Mouse (Mus musculus): ENCODE results near the gene Rara. TPM values are rescaled to one million over a fixed set of nuclear protein-coding genes. Genes with fewer than 3 reads are reported as not detected.

Gene Rara
- polyA plus RNA-seq, 1 experiment from 2014 or later, result 46.4 TPM

DNA sequence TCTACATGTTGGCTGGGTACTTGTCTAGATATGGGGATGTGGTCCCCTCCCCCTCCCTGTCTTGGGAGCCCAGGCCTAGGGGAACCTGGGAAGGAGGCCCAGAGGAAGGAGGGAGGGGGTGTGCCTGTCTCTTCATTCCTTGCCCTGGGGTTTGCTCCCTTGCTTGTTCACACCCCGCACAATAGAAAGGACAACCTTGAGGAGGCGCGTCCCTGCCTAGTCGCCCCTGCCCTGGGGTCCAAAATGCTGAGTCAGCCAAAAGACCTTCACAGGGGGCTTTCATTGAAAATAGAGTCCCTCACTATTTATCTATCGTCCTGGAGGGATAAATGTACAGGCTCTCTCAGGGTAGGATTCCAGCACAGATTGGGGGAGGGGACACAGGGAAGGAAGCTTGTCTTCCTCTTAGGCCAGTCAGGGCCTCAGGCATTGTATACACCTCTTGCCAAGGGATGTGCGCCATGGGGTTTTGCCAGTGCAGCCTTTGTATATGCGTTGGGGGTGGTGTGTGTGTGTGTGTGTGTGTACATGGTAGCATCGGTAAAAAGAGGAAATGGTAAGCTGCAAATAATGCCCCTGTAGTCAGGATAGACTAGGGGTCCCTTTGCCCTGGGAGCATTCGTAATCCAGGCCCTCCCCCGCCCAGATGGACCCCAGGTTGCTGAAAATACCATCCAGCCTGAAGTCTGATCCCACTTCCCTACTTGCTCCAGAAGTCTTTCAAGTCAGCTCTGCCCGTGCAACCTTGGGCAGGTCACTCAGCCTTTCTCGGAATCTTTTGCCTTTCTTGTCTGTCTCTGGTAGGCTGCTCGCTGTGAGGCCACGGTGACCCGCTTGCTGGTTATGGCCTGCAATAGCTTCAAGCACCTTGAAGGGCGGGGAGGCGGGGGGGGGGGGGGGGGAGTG is 27.4 kb downstream of the Rara start:
- H3K9ac ChIP-seq (ENCODE audit: low read depth, low read length), result no peak overlapping the region
- WGBS, result 18% methylated on average over 16 of the region's 17 CpGs
- H3K4me2 ChIP-seq (ENCODE audit: low read depth, low read length), result peak overlapping the region; percentile 3; the same call in 1 of the 2 replicates
- H3K27me3 ChIP-seq (replicated peaks; ENCODE audit: control insufficient read depth, insufficient read depth, low read length), result no peaks in the 10 kb centered on the region
- H3K4me3 ChIP-seq (ENCODE audit: low read depth, low read length), result no peak overlapping the region
- peaks cover 48% of the 10 kb centered on the region for H3K36me3 ChIP-seq (ENCODE audit: control insufficient read depth, insufficient read depth, low read length)
- ATAC-seq (ENCODE audit: low read depth) (0 out of 2 replicates have a peak, but pooled peaks have one; percentile 20), DNase-seq (ENCODE audit: low spot score) (no peak)
- H3K4me1 ChIP-seq (ENCODE audit: control insufficient read depth, insufficient read depth, low read length), result peaks cover 40% of the 10 kb centered on the region
- peak overlapping the region; percentile 65 for H3K27ac ChIP-seq (replicated peaks; ENCODE audit: low read depth, low read length)
- no peaks in the 10 kb centered on the region for H3K9me3 ChIP-seq (ENCODE audit: control insufficient read depth, low read length)

DNA sequence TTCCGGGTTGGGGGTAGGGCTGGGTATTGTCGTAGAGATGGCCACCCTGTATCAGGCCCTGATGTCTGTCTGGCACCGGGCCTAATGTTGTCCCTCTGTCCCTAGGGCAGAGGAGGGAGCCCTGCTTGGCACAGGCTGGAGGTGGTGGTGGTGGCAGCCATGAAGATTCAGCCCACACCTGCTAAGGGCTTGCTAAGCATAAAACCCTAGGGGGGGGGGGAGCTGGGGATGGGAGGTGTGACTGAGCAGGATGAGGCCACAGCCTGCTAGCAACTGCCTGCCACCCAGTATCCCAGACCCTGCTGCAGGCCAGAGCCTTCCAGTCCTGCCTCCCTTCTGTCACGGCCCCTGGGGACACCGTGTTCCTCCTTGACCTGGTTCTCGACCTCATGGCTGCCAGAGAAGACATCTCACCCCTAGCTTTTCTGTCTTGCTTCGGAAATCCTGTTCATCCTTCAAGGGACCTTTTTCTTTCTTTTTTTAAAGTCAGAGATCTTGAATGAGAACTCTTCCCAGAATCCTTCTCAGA is 28.2 kb downstream of the Rara start:
- Histone ChIP-seq H3K4me3 (ENCODE audit: low read depth, low read length) (no peak overlapping the region), H3K4me2 (ENCODE audit: low read depth, low read length) (no peak overlapping the region), H3K27ac (replicated peaks; ENCODE audit: low read depth, low read length) (peak overlapping the region; percentile 65), H3K36me3 (ENCODE audit: control insufficient read depth, insufficient read depth, low read length) (peaks cover 41% of the 10 kb centered on the region), H3K27me3 (replicated peaks; ENCODE audit: control insufficient read depth, insufficient read depth, low read length) (no peaks in the 10 kb centered on the region), H3K4me1 (ENCODE audit: control insufficient read depth, insufficient read depth, low read length) (peaks cover 42% of the 10 kb centered on the region), H3K9me3 (ENCODE audit: control insufficient read depth, low read length) (no peaks in the 10 kb centered on the region), H3K9ac (ENCODE audit: low read depth, low read length) (no peak overlapping the region)
- WGBS, result 24% methylated on average over 5 of the region's 7 CpGs
- no peak for ATAC-seq (ENCODE audit: low read depth)
- DNase-seq (ENCODE audit: low spot score), result no peak

DNA sequence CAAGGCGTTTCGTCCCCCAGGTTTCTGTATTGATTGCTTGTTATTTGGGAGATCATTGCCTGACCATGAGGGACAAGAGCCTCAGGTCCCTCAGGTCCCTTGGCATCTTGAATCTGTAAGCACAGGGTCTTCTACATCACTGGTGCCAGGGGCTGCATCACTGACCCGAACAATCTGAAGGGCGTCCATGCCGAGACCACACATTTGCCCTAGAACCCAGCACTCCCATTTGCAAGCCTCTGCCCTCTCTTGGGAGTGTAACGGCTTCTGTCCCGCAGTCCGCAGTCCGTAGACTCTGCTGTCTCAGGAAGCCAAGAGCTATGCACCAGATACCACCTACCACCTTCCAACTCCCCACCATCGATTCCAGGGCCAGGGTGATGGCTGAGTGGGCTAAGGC is 28.7 kb downstream of the Rara start:
- Histone ChIP-seq H3K4me1 (ENCODE audit: control insufficient read depth, insufficient read depth, low read length) (peaks cover 44% of the 10 kb centered on the region), H3K4me3 (ENCODE audit: low read depth, low read length) (no peak overlapping the region), H3K9ac (ENCODE audit: low read depth, low read length) (no peak overlapping the region), H3K27me3 (replicated peaks; ENCODE audit: control insufficient read depth, insufficient read depth, low read length) (no peaks in the 10 kb centered on the region), H3K27ac (replicated peaks; ENCODE audit: low read depth, low read length) (no peak overlapping the region), H3K9me3 (ENCODE audit: control insufficient read depth, low read length) (no peaks in the 10 kb centered on the region), H3K36me3 (ENCODE audit: control insufficient read depth, insufficient read depth, low read length) (peaks cover 36% of the 10 kb centered on the region), H3K4me2 (ENCODE audit: low read depth, low read length) (no peak overlapping the region)
- DNase-seq (ENCODE audit: low spot score), result no peak
- 90% methylated on average over 10 of the region's 10 CpGs for WGBS
- no peak for ATAC-seq (ENCODE audit: low read depth)

DNA sequence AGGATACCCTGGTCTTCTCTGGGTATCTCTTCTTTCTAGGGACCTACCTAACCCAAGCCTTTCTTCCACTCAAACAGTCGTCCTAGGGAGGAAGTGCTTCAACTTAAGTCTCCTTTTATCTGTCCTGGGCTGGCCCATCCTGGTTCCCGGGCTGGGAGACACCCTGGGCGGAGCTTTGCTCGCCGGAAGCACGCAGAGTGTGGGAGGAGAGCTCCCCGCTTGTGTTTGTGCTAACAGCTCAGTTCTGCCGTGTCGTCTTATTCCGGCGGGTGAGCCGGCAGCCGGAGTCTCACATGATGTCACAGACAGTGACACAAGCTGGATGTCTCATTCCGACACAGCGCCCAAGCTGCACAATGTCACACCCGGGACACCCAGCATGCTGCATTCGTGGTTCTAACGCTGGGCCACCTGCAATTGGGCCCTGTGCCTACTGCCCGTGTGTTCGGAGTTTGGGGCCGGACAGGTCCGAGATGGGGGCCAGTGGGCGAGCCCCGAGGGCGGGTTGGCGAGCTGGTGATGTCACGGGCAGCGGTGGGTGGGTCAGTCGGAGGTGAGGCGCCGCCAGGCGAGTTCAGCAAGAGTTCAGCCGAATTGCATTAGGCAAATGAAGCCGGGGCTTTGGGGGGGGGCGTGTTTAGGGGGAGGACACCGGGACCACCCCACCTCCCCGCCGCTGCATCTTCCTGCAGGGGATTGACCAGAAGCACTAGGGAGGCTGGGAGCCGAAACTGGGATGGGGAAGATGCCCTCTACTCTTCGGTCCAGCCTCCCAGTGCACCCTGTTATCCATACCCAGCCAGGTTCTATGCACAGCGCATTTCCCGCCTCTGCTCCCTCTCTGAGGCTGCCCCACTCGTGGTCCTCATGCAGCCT is 32.1 kb downstream of the Rara start:
- H3K27me3 ChIP-seq (replicated peaks; ENCODE audit: control insufficient read depth, insufficient read depth, low read length), result no peaks in the 10 kb centered on the region
- WGBS, result under 1% methylated on average over 38 of the region's 43 CpGs
- ATAC-seq (ENCODE audit: low read depth) (peak; percentile 13; the same call in 1 of the 2 replicates), DNase-seq (ENCODE audit: low spot score) (peak; percentile 88)
- peaks cover 57% of the 10 kb centered on the region for H3K4me1 ChIP-seq (ENCODE audit: control insufficient read depth, insufficient read depth, low read length)
- H3K9ac ChIP-seq (ENCODE audit: low read depth, low read length), result peak overlapping the region; percentile 75
- peaks cover 24% of the 10 kb centered on the region for H3K36me3 ChIP-seq (ENCODE audit: control insufficient read depth, insufficient read depth, low read length)
- peak overlapping the region; percentile 69 for H3K27ac ChIP-seq (replicated peaks; ENCODE audit: low read depth, low read length)
- no peaks in the 10 kb centered on the region for H3K9me3 ChIP-seq (ENCODE audit: control insufficient read depth, low read length)
- H3K4me2 ChIP-seq (ENCODE audit: low read depth, low read length), result peak overlapping the region; percentile 93
- H3K4me3 ChIP-seq (ENCODE audit: low read depth, low read length), result peak overlapping the region; percentile 59

DNA sequence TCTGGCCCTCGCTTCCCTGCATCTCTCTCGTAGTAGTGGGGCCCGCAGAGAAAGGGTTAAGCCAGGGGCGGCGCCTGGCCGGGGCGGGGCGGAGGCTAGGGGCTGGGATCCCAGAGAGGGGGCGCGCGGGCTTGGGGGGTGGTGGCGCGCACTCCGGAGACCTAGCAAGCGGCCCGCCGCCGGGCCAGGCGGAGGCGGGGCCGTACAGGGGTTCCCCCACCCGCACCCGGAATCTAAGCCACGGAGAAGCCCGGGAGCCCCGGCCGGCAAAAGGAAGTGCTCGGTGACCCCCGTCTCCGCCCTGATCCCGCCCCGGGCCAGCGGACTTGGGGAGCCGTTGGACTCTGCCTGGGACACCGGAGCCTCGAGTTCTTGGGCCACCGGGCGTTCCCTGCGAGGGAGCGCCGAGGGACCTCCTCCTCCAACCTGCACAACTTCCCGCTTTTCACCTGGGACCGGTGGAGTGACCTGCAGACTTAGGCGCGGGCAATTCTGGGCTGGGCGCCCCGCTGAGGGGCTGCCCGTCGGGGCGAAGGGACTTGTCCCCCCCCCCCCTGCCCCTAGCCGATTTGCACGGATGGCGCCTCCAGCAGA is 32.8 kb downstream of the Rara start:
- H3K4me3 ChIP-seq (ENCODE audit: low read depth, low read length), result peak overlapping the region; percentile 59
- H3K27ac ChIP-seq (replicated peaks; ENCODE audit: low read depth, low read length), result peak overlapping the region; percentile 67
- peak; percentile 89 for DNase-seq (ENCODE audit: low spot score)
- H3K4me1 ChIP-seq (ENCODE audit: control insufficient read depth, insufficient read depth, low read length), result peaks cover 57% of the 10 kb centered on the region
- peak; percentile 27; the same call in 1 of the 2 replicates for ATAC-seq (ENCODE audit: low read depth)
- H3K36me3 ChIP-seq (ENCODE audit: control insufficient read depth, insufficient read depth, low read length), result peaks cover 24% of the 10 kb centered on the region
- no peaks in the 10 kb centered on the region for H3K27me3 ChIP-seq (replicated peaks; ENCODE audit: control insufficient read depth, insufficient read depth, low read length)
- H3K9me3 ChIP-seq (ENCODE audit: control insufficient read depth, low read length), result no peaks in the 10 kb centered on the region
- WGBS, result 0% methylated on average over 13 of the region's 53 CpGs
- peak overlapping the region; percentile 93 for H3K4me2 ChIP-seq (ENCODE audit: low read depth, low read length)
- peak overlapping the region; percentile 75 for H3K9ac ChIP-seq (ENCODE audit: low read depth, low read length)

DNA sequence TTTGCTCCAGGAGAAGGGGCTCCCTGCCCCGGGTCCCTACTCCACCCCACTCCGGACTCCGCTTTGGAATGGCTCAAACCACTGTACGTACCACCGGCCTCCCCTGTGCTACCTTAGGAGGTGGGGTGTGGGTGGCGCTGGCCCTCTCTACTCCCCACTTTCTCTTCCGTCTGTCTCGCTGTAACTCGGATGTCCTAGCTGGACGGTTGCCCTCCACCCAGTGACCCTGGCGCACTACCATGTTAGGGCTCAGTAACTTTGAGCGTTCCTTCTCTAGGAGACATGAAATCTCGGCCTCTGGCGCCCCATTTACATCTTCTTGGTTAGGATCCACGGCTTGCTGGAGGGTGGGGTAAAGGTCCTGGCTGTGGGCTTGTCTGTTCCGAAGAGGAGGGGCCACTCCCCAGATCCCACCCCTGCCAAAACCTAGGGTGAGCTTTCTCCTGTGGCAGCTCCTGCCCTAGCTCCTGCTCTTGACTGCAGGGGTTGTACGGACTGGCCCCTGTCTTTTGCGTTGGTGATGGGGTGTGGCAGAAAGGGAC is 33.5 kb downstream of the Rara start:
- Histone ChIP-seq H3K27me3 (replicated peaks; ENCODE audit: control insufficient read depth, insufficient read depth, low read length) (no peaks in the 10 kb centered on the region), H3K9me3 (ENCODE audit: control insufficient read depth, low read length) (no peaks in the 10 kb centered on the region), H3K4me3 (ENCODE audit: low read depth, low read length) (peak overlapping the region; percentile 59), H3K4me1 (ENCODE audit: control insufficient read depth, insufficient read depth, low read length) (peaks cover 64% of the 10 kb centered on the region), H3K4me2 (ENCODE audit: low read depth, low read length) (peak overlapping the region; percentile 93), H3K27ac (replicated peaks; ENCODE audit: low read depth, low read length) (peak overlapping the region; percentile 67; the same call in 1 of the 2 replicates), H3K9ac (ENCODE audit: low read depth, low read length) (peak overlapping the region; percentile 75), H3K36me3 (ENCODE audit: control insufficient read depth, insufficient read depth, low read length) (peaks cover 21% of the 10 kb centered on the region)
- ATAC-seq (ENCODE audit: low read depth) (no peak), DNase-seq (ENCODE audit: low spot score) (no peak)
- 4% methylated on average over 17 of the region's 18 CpGs for WGBS

DNA sequence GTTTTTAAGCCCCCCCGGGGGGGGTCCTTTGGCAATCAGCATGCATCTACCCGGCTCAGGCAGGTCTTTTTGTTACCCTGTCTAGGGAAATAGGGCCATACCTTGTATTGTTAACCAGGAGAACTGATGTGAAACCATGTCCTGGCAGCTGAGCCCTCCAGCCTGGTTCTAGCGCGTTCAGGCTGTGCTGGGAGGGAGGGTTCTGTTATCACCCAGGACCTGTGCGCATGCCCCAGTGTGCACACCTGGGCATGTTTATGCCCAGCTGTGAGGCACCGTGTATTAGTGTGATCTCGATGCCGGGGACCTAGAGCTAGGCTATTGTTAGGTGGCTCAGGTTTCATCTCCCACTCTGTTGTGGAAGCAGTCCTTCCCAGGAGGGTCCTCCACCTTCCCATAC is 34.1 kb downstream of the Rara start:
- ATAC-seq (ENCODE audit: low read depth) (no peak), DNase-seq (ENCODE audit: low spot score) (no peak)
- Histone ChIP-seq H3K9me3 (ENCODE audit: control insufficient read depth, low read length) (no peaks in the 10 kb centered on the region), H3K27ac (replicated peaks; ENCODE audit: low read depth, low read length) (no peak overlapping the region), H3K4me3 (ENCODE audit: low read depth, low read length) (peak overlapping the region; percentile 59), H3K4me2 (ENCODE audit: low read depth, low read length) (peak overlapping the region; percentile 93), H3K9ac (ENCODE audit: low read depth, low read length) (peak overlapping the region; percentile 75), H3K36me3 (ENCODE audit: control insufficient read depth, insufficient read depth, low read length) (peaks cover 19% of the 10 kb centered on the region), H3K4me1 (ENCODE audit: control insufficient read depth, insufficient read depth, low read length) (peaks cover 70% of the 10 kb centered on the region), H3K27me3 (replicated peaks; ENCODE audit: control insufficient read depth, insufficient read depth, low read length) (no peaks in the 10 kb centered on the region)
- 5% methylated on average over 8 of the region's 8 CpGs for whole genome bisulfite sequencing
